Mouse (Mus musculus) forebrain, embryonic 12.5 days (tissue): ENCODE results near the gene Olfr1511. TPM values are rescaled to one million over a fixed set of nuclear protein-coding genes. Genes with fewer than 3 reads are reported as not detected.
"Not testable (repeated sequence)": the region's sequence is repeated elsewhere in the genome, so short reads cannot be mapped to it uniquely, and the experiment has no call there.

Experiments used
- ATAC-seq: fragments of 200-750 bp; cut with Nextera tagmentation; 2 replicates; pipeline ENCODE4 v1.8.0; 2017; ENCODE audit warnings: moderate TSS enrichment; ENCODE audit not compliant: low FRiP score
- H3K27ac ChIP-seq: fragments of 300-500 bp; sonication (generic); 2 replicates; pipeline ENCODE4 v1.5.1; 2016; ENCODE audit warnings: mild to moderate bottlenecking
- H3K27me3 ChIP-seq: fragments of 300-500 bp; sonication (generic); 2 replicates; pipeline ENCODE4 v1.6.1; 2016; ENCODE audit warnings: mild to moderate bottlenecking
- H3K36me3 ChIP-seq: fragments of 300-500 bp; sonication (generic); replicated peaks from 2 replicates; pipeline ENCODE4 v1.6.1; 2016; ENCODE audit warnings: mild to moderate bottlenecking
- H3K4me1 ChIP-seq: fragments of 300-500 bp; sonication (generic); 2 replicates; pipeline ENCODE4 v1.6.1; 2016
- H3K4me2 ChIP-seq: fragments of 300-500 bp; sonication (generic); 2 replicates; pipeline ENCODE4 v1.6.1; 2016; ENCODE audit warnings: mild to moderate bottlenecking, moderate library complexity
- H3K4me3 ChIP-seq: fragments of 300-500 bp; sonication (generic); replicated peaks from 2 replicates; pipeline ENCODE4 v1.5.1; 2016; ENCODE audit warnings: mild to moderate bottlenecking
- H3K9ac ChIP-seq: fragments of 300-500 bp; sonication (generic); 2 replicates; pipeline ENCODE4 v1.6.1; 2016; ENCODE audit warnings: mild to moderate bottlenecking
- H3K9me3 ChIP-seq: fragments of 300-500 bp; sonication (generic); 2 replicates; pipeline ENCODE4 v1.6.1; 2016
- WGBS: fragments of 180-500 bp; shearing (Covaris S2); methylation state at CpG from one replicate; pipeline ENCODE4 v1.1.7; 2016; 5-methylcytosine and 5-hydroxymethylcytosine counted together
- polyA plus RNA-seq: library from polyadenylated mRNA; unstranded; fragments of >200 nt; fragmentation: Nextera tagmentation; extraction: Ambion mirVana; gene quantifications from 2 replicates; pipeline ENCODE4 v1.2.1, GENCODE M21; 2016

Olfr1511 gene
- not detected in 2 replicates for polyA plus RNA-seq

DNA sequence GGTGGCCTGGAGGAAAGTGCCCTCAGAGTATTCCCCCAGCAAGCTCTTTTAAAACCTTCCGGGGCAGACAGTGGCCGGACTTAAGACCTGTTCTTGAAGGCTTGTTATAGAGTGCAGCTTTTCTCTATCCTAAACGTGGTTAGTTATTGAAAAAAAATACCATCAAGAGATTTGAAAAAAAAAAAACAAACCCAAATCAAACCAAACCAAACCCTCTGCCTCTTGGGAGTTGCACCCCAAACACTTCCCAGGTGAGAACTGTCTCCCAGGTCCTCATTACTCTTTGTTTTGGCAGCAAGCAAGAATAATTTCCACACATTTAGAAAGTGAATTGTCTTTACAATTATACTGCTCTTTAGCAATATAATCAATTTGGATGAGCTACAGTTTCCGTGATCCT is at the start of gene Olfr1511:
TSS of gene Olfr1511 (minus strand) at position 101 of the 400 bp plus-strand sequence.
- Histone ChIP-seq H3K36me3 (no peaks in the 10 kb centered on the region), H3K27ac (no peak within 1 kb of the TSS), H3K4me1 (no peaks in the 10 kb centered on the region), H3K4me2 (no peak within 1 kb of the TSS), H3K9ac (no peak within 1 kb of the TSS), H3K4me3 (no peak within 1 kb of the TSS), H3K9me3 (no peaks in the 10 kb centered on the region), H3K27me3 (no peaks in the 10 kb centered on the region)
- WGBS = 88% methylated on average over 4 of the region's 4 CpGs
- ATAC-seq = no peak

DNA sequence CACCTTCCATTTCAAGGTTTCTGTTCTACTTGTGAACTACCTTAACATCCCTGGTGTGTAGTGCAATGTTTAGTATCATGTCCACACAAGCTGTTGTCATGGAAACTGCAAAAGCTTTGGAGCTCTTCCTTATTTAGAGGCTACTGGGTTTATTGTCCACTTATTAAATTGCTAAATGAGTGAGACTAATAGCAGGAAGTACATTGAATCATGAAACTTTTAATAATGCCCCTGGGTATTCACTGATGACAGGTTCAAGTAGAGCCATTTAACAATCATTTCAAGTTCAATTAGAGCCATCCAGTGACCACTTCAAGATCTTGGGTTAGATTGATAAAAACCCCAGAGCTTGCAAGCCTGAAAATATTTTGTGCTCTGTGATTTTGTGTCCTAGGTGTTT is 45.5 kb upstream of the Olfr1511 start, which contains the start of gene Olfr1509:
TSS of gene Olfr1509 (plus strand) at position 301 of the 400 bp plus-strand sequence.
- no peaks in the 10 kb centered on the region for H3K9me3 ChIP-seq
- no peak for ATAC-seq
- H3K27ac ChIP-seq = no peak within 1 kb of the TSS
- no peaks in the 10 kb centered on the region for H3K27me3 ChIP-seq
- no peak within 1 kb of the TSS for H3K4me2 ChIP-seq
- H3K36me3 ChIP-seq = no peaks in the 10 kb centered on the region
- H3K4me1 ChIP-seq = no peaks in the 10 kb centered on the region
- H3K4me3 ChIP-seq = no peak within 1 kb of the TSS
- no peak within 1 kb of the TSS for H3K9ac ChIP-seq

DNA sequence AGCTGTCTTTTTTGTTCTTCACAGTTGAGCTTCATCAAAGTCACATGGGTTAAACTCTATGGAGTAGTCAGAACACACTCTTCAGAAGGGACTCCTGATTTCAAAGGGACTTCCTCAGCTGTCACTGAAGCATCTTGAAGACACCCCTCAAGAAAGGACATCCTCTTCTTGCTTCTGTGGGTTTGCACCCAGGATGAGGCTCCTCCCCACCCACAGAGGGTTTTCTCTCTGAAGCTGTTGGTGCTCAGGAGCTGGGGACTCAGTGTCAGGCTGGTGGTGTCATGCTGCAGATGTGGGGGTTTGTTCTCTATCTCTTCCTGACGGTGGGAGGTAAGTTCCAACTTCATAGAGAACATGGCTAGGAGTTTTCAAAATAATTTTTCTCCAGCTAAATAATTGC is 30.5 kb upstream of the Olfr1511 start:
- Histone ChIP-seq H3K4me2 (no peak overlapping the region), H3K9me3 (no peaks in the 10 kb centered on the region), H3K27me3 (no peaks in the 10 kb centered on the region), H3K9ac (no peak overlapping the region), H3K4me3 (no peak overlapping the region), H3K4me1 (no peaks in the 10 kb centered on the region), H3K36me3 (no peaks in the 10 kb centered on the region), H3K27ac (no peak overlapping the region)
- 90% methylated on average over 1 of the region's 1 CpGs for WGBS
- ATAC-seq = no peak

DNA sequence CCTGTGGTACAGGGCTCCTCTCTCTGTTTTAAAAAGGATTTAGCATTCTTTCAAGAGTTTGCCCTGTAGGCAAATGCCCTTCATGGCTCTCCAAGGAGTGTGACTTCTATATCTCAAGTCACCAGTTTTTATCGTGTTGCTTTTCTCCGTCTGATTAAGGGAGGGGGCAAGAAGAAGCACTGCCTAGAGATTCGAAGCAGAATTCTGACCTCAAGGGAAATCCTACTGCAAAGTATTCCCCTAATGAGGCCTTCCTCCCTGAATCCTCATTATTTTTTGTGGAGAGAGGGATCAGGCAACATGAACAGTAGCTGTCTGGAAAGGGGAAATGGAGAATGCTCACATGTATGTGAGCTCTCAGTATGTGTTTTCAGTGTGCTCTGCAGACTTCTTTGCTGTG is 17.1 kb upstream of the Olfr1511 start, which contains the start of gene Olfr1510:
TSS of gene Olfr1510 (minus strand) at position 101 of the 400 bp plus-strand sequence.
- H3K9ac ChIP-seq = no peak within 1 kb of the TSS

DNA sequence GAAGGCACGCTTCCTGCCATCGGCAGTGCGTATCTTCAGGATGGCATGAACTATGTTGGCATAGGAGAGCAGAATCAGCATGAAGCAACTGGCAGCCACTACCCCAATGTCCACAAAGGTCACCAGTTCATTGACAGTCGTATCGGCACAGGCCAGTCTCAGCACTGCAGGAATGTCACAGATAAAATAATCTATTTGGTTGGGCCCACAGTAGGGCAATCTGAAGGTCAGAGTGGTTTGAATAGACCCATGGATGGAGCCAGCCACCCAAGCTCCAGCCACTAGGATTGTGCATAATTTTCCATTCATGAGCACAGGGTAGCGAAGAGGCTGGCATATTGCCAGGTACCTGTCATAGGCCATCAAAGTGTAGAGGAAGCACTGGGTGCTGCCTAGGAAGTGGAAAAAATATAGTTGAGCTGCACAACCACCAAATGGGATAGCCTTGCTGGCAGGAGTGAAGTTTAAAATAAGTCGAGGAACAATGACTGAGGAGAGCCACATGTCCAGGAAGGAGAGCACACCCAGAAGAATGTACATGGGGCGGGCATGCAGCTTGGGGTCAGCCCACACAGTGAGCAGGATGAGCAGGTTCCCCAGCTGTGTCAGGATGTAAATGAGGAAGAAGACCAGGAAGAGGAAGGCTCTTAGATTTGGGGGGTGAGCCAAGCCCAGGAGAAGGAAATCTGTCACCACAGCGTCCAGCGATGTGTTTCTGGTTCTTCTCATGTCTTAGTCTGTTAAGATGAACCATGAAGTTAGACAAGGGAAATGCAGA is 13.2 kb upstream of the Olfr1511 start:
- not testable (repeated sequence) for H3K9me3 ChIP-seq, H3K4me2 ChIP-seq, H3K27me3 ChIP-seq, ATAC-seq, H3K4me1 ChIP-seq, H3K27ac ChIP-seq, H3K4me3 ChIP-seq, H3K36me3 ChIP-seq, H3K9ac ChIP-seq
- 83% methylated on average over 7 of the region's 10 CpGs for WGBS

More for the DNA sequence above, 17.1 kb upstream of the Olfr1511 start, which contains the start of gene Olfr1510:
- Histone ChIP-seq H3K9me3 (no peaks in the 10 kb centered on the region), H3K4me2 (no peak within 1 kb of the TSS), H3K4me1 (no peaks in the 10 kb centered on the region), H3K4me3 (no peak within 1 kb of the TSS), H3K27ac (no peak within 1 kb of the TSS), H3K36me3 (no peaks in the 10 kb centered on the region), H3K27me3 (no peaks in the 10 kb centered on the region)
- ATAC-seq = no peak
- 90% methylated on average over 3 of the region's 3 CpGs for WGBS

DNA sequence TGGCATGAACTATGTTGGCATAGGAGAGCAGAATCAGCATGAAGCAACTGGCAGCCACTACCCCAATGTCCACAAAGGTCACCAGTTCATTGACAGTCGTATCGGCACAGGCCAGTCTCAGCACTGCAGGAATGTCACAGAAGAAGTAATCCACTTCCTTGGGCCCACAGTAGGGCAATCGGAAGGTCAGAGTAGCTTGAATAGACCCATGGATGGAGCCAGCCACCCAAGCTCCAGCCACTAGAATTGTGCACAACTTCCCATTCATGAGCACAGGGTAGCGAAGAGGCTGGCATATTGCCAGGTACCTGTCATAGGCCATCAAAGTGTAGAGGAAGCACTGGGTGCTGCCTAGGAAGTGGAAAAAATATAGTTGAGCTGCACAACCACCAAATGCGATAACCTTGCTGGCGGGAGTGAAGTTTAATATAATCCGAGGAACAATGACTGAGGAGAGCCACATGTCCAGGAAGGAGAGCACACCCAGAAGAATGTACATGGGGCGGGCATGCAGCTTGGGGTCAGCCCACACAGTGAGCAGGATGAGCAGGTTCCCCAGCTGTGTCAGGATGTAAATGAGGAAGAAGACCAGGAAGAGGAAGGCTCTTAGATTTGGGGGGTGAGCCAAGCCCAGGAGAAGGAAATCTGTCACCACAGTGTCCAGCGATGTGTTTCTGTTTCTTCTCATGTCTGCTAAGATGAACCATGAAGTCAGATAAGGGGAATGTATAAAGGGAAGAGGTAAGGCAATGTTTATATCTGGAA is 6.9 kb downstream of the Olfr1511 start:
- H3K4me2 ChIP-seq, H3K9ac ChIP-seq, H3K36me3 ChIP-seq, H3K9me3 ChIP-seq, ATAC-seq, H3K27ac ChIP-seq, H3K4me1 ChIP-seq, H3K27me3 ChIP-seq, H3K4me3 ChIP-seq: not testable (repeated sequence)
- WGBS = 86% methylated on average over 9 of the region's 9 CpGs

DNA sequence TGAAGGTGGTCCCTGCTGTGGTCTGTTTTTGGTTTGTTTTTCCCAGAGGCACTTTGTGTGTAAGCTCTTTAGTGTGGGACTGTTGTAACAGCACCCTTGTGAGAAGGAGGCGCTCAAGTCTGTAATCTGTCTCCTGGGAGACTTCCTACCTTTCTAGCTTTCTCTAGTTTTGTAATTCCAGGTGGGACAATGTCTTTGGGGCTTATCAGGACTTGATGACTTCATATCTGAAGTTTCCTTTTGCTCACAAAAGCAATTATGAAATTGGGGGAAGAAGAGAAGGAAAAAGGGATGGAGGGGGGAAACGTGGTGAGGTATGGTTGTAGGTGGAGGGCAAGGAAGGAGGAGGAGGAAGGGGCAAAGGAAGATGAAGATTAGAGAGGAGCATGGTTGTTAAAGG is 18.1 kb downstream of the Olfr1511 start, which contains the start of gene Olfr1512:
TSS of gene Olfr1512 (minus strand) at position 101 of the 400 bp plus-strand sequence.
- Histone ChIP-seq H3K4me1 (no peaks in the 10 kb centered on the region), H3K4me2 (no peak within 1 kb of the TSS)

DNA sequence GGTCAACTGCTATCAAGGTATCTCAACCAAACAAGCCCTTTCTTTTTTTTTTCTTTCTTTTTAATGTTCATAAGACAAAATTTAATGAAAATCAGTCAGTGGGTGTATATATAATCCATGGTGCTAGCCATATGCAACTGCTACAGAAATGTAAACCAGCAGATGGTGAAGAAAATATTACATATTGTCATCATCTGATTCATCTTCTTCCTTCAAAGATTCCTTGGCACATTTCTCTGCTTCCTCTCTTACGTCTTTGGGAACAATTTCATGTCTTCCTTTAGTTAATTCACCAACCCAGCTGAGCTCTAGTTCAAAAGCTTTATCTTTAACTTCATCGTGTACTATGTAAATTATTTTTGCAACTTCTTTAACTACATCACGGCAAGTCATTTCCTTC is 28.4 kb downstream of the Olfr1511 start:
- H3K4me2 ChIP-seq = no peak overlapping the region
- H3K9me3 ChIP-seq = no peaks in the 10 kb centered on the region
- H3K36me3 ChIP-seq = no peaks in the 10 kb centered on the region
- ATAC-seq = no peak
- no peak overlapping the region for H3K27ac ChIP-seq
- H3K4me1 ChIP-seq = no peaks in the 10 kb centered on the region
- H3K27me3 ChIP-seq = no peaks in the 10 kb centered on the region
- no peak overlapping the region for H3K9ac ChIP-seq
- 88% methylated on average over 3 of the region's 3 CpGs for WGBS
- no peak overlapping the region for H3K4me3 ChIP-seq

More for the DNA sequence above, 18.1 kb downstream of the Olfr1511 start, which contains the start of gene Olfr1512:
- no peak within 1 kb of the TSS for H3K9ac ChIP-seq
- no peak within 1 kb of the TSS for H3K27ac ChIP-seq
- H3K4me3 ChIP-seq = no peak within 1 kb of the TSS
- H3K36me3 ChIP-seq = no peaks in the 10 kb centered on the region
- H3K27me3 ChIP-seq = no peaks in the 10 kb centered on the region
- WGBS = 73% methylated on average over 2 of the region's 2 CpGs
- no peaks in the 10 kb centered on the region for H3K9me3 ChIP-seq
- ATAC-seq = no peak

DNA sequence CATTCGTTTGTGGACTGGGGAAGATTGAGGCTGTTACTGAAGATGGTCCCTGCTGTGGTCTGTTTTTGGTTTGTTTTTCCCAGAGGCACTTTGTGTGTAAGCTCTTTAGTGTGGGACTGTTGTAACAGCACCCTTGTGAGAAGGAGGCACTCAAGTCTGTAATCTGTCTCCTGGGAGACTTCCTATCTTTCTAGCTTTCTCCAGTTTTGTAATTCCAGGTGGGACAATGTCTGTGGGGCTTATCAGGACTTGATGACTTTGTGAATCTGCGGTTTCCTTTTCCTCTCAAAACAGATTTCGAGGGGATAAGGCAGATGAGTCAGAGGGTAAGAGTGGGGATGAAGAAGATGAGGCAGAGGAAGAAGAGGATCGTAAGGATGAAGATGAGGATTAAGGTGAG is 40.9 kb downstream of the Olfr1511 start, which contains the start of gene Olfr1513:
TSS of gene Olfr1513 (minus strand) at position 101 of the 400 bp plus-strand sequence.
- no peak within 1 kb of the TSS for H3K27ac ChIP-seq
- 85% methylated on average over 4 of the region's 4 CpGs for WGBS
- H3K4me1 ChIP-seq = no peaks in the 10 kb centered on the region
- no peaks in the 10 kb centered on the region for H3K27me3 ChIP-seq
- ATAC-seq = no peak
- H3K4me3 ChIP-seq = no peak within 1 kb of the TSS
- H3K9me3 ChIP-seq = no peaks in the 10 kb centered on the region
- no peak within 1 kb of the TSS for H3K4me2 ChIP-seq
- no peaks in the 10 kb centered on the region for H3K36me3 ChIP-seq
- no peak within 1 kb of the TSS for H3K9ac ChIP-seq

Other genes starting within 250 kb of the Olfr1511 start
- 86.9 and 95.5 TPM in 2 replicates for gene Supt16, start 200.0 kb downstream of the Olfr1511 start, polyA plus RNA-seq
- 57.8 and 65.9 TPM in 2 replicates for gene Chd8, start 139.6 kb downstream of the Olfr1511 start, polyA plus RNA-seq
- 52.4 and 58.5 TPM in 2 replicates for gene Tox4, start 118.2 kb downstream of the Olfr1511 start, polyA plus RNA-seq
- gene Rab2b, start 117.8 kb downstream of the Olfr1511 start, polyA plus RNA-seq = 30.6 and 35.2 TPM in 2 replicates
- 54.8 and 56.4 TPM in 2 replicates for gene Mettl3, start 92.3 kb downstream of the Olfr1511 start, polyA plus RNA-seq
- gene Sall2, start 68.6 kb downstream of the Olfr1511 start, polyA plus RNA-seq = 66.2 and 72.4 TPM in 2 replicates
- gene Olfr1513, start 41.0 kb downstream of the Olfr1511 start, polyA plus RNA-seq = not detected in 2 replicates
- 0.14 TPM in 1 of 2 replicates, not detected in the other for gene Olfr1512, start 18.2 kb downstream of the Olfr1511 start, polyA plus RNA-seq
- not detected in 2 replicates for gene Olfr1510, start 17.0 kb upstream of the Olfr1511 start, polyA plus RNA-seq
- gene Olfr1509, start 45.6 kb upstream of the Olfr1511 start, polyA plus RNA-seq = not detected in 2 replicates
- not detected in 2 replicates for gene Olfr1508, start 70.1 kb upstream of the Olfr1511 start, polyA plus RNA-seq
- gene Olfr1507, start 98.4 kb upstream of the Olfr1511 start, polyA plus RNA-seq = not detected in 2 replicates